Mouse (Mus musculus): ENCODE data around the gene Eogt.

- TF ChIP-seq CTCF (IDR thresholded peaks at IDR 0.05; ENCODE audit: borderline replicate concordance, extremely low read depth, insufficient read depth, insufficient read length) (no peak), POLR2A (IDR thresholded peaks at IDR 0.05; ENCODE audit: borderline replicate concordance, extremely low read depth, insufficient read depth, insufficient read length, poor library complexity, severe bottlenecking) (no peak)
Observed at GRCm38 (mm10) chr6:97131808-97132207, 17.2 kb downstream of the Eogt start.

Measured in brain, embryonic 14.5 days (tissue).